Mouse (Mus musculus): Measurements from ENCODE around the gene Smarcd1.
A peak's percentile ranks its signal among the peaks of the same experiment; 100 is the strongest.

- peak; percentile 97 for TF ChIP-seq CTCF (IDR thresholded peaks at IDR 0.05; ENCODE audit: control insufficient read depth, insufficient read depth, low read length)
- TF ChIP-seq POLR2A (IDR thresholded peaks at IDR 0.05; ENCODE audit: borderline replicate concordance, control insufficient read depth, low read depth, low read length): peak; percentile 85
Observed at GRCm38 (mm10) chr15:99725341-99726155, 23.6 kb downstream of the Smarcd1 start, which contains the start of gene Cox14.

Measured in bone marrow, adult 2 months (tissue).